Mouse (Mus musculus) midbrain, embryonic 16.5 days (tissue): ENCODE results near the gene Bend6. TPM values are rescaled to one million over a fixed set of nuclear protein-coding genes. Genes with fewer than 3 reads are reported as not detected.

Experiments used
- ATAC-seq: fragments of 200-750 bp; cut with Nextera tagmentation; 2 replicates; pipeline ENCODE4 v1.8.0; 2017; ENCODE audit warnings: moderate TSS enrichment
- H3K27ac ChIP-seq: fragments of 300-500 bp; sonication (generic); 2 replicates; pipeline ENCODE4 v1.5.1; 2014; ENCODE audit warnings: mild to moderate bottlenecking, low read length, mixed read lengths
- H3K27me3 ChIP-seq: fragments of 300-500 bp; sonication (generic); 2 replicates; pipeline ENCODE4 v1.6.1; 2014; ENCODE audit warnings: low read depth, low read length, mixed read lengths; ENCODE audit not compliant: control insufficient read depth, insufficient read depth
- H3K36me3 ChIP-seq: fragments of 300-500 bp; sonication (generic); 2 replicates; pipeline ENCODE4 v1.6.1; 2014; ENCODE audit warnings: mild to moderate bottlenecking, low read length, moderate library complexity, mixed read lengths; ENCODE audit not compliant: control insufficient read depth, insufficient read depth
- H3K4me1 ChIP-seq: fragments of 300-500 bp; sonication (generic); 2 replicates; pipeline ENCODE4 v1.6.1; 2014; ENCODE audit warnings: mild to moderate bottlenecking, low read length, mixed read lengths; ENCODE audit not compliant: control insufficient read depth, insufficient read depth
- H3K4me2 ChIP-seq: fragments of 300-500 bp; sonication (generic); 2 replicates; pipeline ENCODE4 v1.6.1; 2014; ENCODE audit warnings: mild to moderate bottlenecking, low read length, mixed read lengths
- H3K4me3 ChIP-seq: fragments of 300-500 bp; sonication (generic); 2 replicates; pipeline ENCODE4 v1.5.1; 2014; ENCODE audit warnings: low read depth, mild to moderate bottlenecking, low read length, moderate library complexity, mixed read lengths
- H3K9ac ChIP-seq: fragments of 300-500 bp; sonication (generic); 2 replicates; pipeline ENCODE4 v1.6.1; 2014; ENCODE audit warnings: low read depth, low read length, mixed read lengths
- H3K9me3 ChIP-seq: fragments of 300-500 bp; sonication (generic); replicated peaks from 2 replicates; pipeline ENCODE4 v1.6.1; 2014; ENCODE audit warnings: mild to moderate bottlenecking, low read length, mixed read lengths; ENCODE audit not compliant: control insufficient read depth, poor library complexity, severe bottlenecking
- WGBS: fragments of 180-500 bp; shearing (Covaris S2); extraction: QIAGEN DNeasy Blood & Tissue Kit; methylation state at CpG from one replicate; pipeline ENCODE4 v1.1.7; 2014; 5-methylcytosine and 5-hydroxymethylcytosine counted together
- polyA plus RNA-seq: library from polyadenylated mRNA; unstranded; fragments of >200 nt; fragmentation: Nextera tagmentation; extraction: Ambion mirVana; gene quantifications from 2 replicates; pipeline ENCODE4 v1.2.1, GENCODE M21; 2015

Bend6 gene
- polyA plus RNA-seq, 1 experiment from 2014 or later = 76.0 TPM

- 91% methylated on average over 8 of the region's 8 CpGs for WGBS
- no peak overlapping the region for H3K4me2 ChIP-seq
These were observed 35.0 kb upstream of the Bend6 start for GRCm38 (mm10) chr1:33942638-33943037.

GRCm38 (mm10) chr1:33940364-33940928, 32.8 kb upstream of the Bend6 start:
- H3K36me3 ChIP-seq = no peaks in the 10 kb centered on the region
- peaks cover 2% of the 10 kb centered on the region; the same call in 1 of the 2 replicates for H3K4me1 ChIP-seq
- H3K27me3 ChIP-seq = no peaks in the 10 kb centered on the region
- 81% methylated on average over 11 of the region's 11 CpGs for WGBS
- H3K27ac ChIP-seq = no peak overlapping the region
- no peaks in the 10 kb centered on the region for H3K9me3 ChIP-seq
- no peak overlapping the region for H3K4me2 ChIP-seq
- ATAC-seq = no peak
- H3K9ac ChIP-seq = no peak overlapping the region
- H3K4me3 ChIP-seq = no peak overlapping the region

More at GRCm38 (mm10) chr1:33942638-33943037, 35.0 kb upstream of the Bend6 start:
- Histone ChIP-seq H3K36me3 (no peaks in the 10 kb centered on the region), H3K4me1 (peaks cover 2% of the 10 kb centered on the region; the same call in 1 of the 2 replicates), H3K4me3 (no peak overlapping the region), H3K9me3 (no peaks in the 10 kb centered on the region), H3K27ac (no peak overlapping the region), H3K27me3 (no peaks in the 10 kb centered on the region), H3K9ac (no peak overlapping the region)
- ATAC-seq = no peak

GRCm38 (mm10) chr1:33939828-33940227, 32.2 kb upstream of the Bend6 start:
- Histone ChIP-seq H3K4me2 (no peak overlapping the region), H3K36me3 (no peaks in the 10 kb centered on the region), H3K9ac (no peak overlapping the region), H3K4me3 (no peak overlapping the region), H3K9me3 (no peaks in the 10 kb centered on the region), H3K27me3 (no peaks in the 10 kb centered on the region), H3K4me1 (peaks cover 2% of the 10 kb centered on the region; the same call in 1 of the 2 replicates), H3K27ac (no peak overlapping the region)
- ATAC-seq = no peak
- WGBS = 79% methylated on average over 5 of the region's 5 CpGs

GRCm38 (mm10) chr1:33935946-33936345, 28.3 kb upstream of the Bend6 start:
- Histone ChIP-seq H3K27me3 (no peaks in the 10 kb centered on the region), H3K27ac (no peak overlapping the region), H3K4me3 (no peak overlapping the region), H3K36me3 (no peaks in the 10 kb centered on the region), H3K4me1 (peaks cover 9% of the 10 kb centered on the region), H3K4me2 (no peak overlapping the region), H3K9ac (no peak overlapping the region), H3K9me3 (no peaks in the 10 kb centered on the region)
- WGBS = 86% methylated on average over 3 of the region's 3 CpGs
- no peak for ATAC-seq

GRCm38 (mm10) chr1:33932845-33933499, 25.4 kb upstream of the Bend6 start:
- Histone ChIP-seq H3K4me1 (peaks cover 7% of the 10 kb centered on the region), H3K9ac (no peak overlapping the region), H3K27ac (peak overlapping the region; percentile 36; the same call in 1 of the 2 replicates), H3K4me3 (no peak overlapping the region), H3K36me3 (no peaks in the 10 kb centered on the region), H3K9me3 (no peaks in the 10 kb centered on the region), H3K27me3 (no peaks in the 10 kb centered on the region), H3K4me2 (0 out of 2 replicates have a peak overlapping the region, but pooled peaks have one; percentile 6)
- ATAC-seq = peak; percentile 66; the same call in 1 of the 2 replicates
- WGBS = 59% methylated on average over 14 of the region's 14 CpGs

- H3K27ac ChIP-seq = no peak overlapping the region
- no peak overlapping the region for H3K9ac ChIP-seq
- no peaks in the 10 kb centered on the region for H3K27me3 ChIP-seq
- H3K36me3 ChIP-seq = no peaks in the 10 kb centered on the region
- 87% methylated on average over 3 of the region's 3 CpGs for WGBS
- peaks cover 7% of the 10 kb centered on the region for H3K4me1 ChIP-seq
- H3K9me3 ChIP-seq = no peaks in the 10 kb centered on the region
- H3K4me2 ChIP-seq = no peak overlapping the region
- no peak overlapping the region for H3K4me3 ChIP-seq
- ATAC-seq = no peak
These were observed 24.6 kb upstream of the Bend6 start for GRCm38 (mm10) chr1:33932196-33932595.

GRCm38 (mm10) chr1:33931791-33932190, 24.2 kb upstream of the Bend6 start:
- no peaks in the 10 kb centered on the region for H3K36me3 ChIP-seq
- H3K4me2 ChIP-seq = no peak overlapping the region
- whole genome bisulfite sequencing = 40% methylated on average over 8 of the region's 8 CpGs
- no peaks in the 10 kb centered on the region for H3K27me3 ChIP-seq
- ATAC-seq = 0 out of 2 replicates have a peak, but pooled peaks have one; percentile 46
- no peak overlapping the region for H3K9ac ChIP-seq
- peaks cover 7% of the 10 kb centered on the region for H3K4me1 ChIP-seq
- no peak overlapping the region for H3K27ac ChIP-seq
- no peak overlapping the region for H3K4me3 ChIP-seq
- no peaks in the 10 kb centered on the region for H3K9me3 ChIP-seq

DNA sequence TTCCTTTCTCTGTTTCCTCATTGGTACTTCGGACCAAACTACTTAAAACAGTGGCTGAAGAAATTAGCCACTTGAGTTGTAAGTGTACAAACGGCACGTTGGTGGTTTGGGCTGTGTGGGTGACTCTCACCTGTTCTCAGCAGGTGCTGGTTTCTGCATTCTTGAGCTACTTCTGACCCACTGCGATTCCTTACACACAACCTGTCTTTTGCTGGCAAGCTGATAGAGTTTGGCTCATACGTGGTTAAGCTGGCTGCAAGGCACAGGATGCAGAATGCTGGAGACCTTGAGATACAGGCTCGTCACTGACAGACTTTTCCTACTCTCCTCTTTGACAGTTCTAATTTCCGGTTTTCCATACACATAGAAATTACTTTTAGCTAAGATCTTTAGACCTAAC, 19.9 kb upstream of the Bend6 start:
- Histone ChIP-seq H3K36me3 (no peaks in the 10 kb centered on the region), H3K4me2 (no peak overlapping the region), H3K4me3 (no peak overlapping the region), H3K9ac (no peak overlapping the region), H3K4me1 (no peaks in the 10 kb centered on the region; the same call in 1 of the 2 replicates), H3K27me3 (no peaks in the 10 kb centered on the region), H3K9me3 (no peaks in the 10 kb centered on the region), H3K27ac (no peak overlapping the region)
- 91% methylated on average over 7 of the region's 7 CpGs for WGBS
- no peak for ATAC-seq

GRCm38 (mm10) chr1:33925283-33925682, 17.7 kb upstream of the Bend6 start:
- Histone ChIP-seq H3K9ac (no peak overlapping the region), H3K36me3 (0 out of 2 replicates have a peak, but pooled peaks cover 2% of the 10 kb centered on the region), H3K9me3 (no peaks in the 10 kb centered on the region), H3K27ac (no peak overlapping the region), H3K4me2 (no peak overlapping the region), H3K4me3 (no peak overlapping the region), H3K4me1 (no peaks in the 10 kb centered on the region), H3K27me3 (no peaks in the 10 kb centered on the region)
- 89% methylated on average over 3 of the region's 3 CpGs for WGBS
- no peak for ATAC-seq
